Mouse (Mus musculus) G1E (cell line): ENCODE data around the gene Nectin4.

ENCODE experiments used
- CTCF ChIP-seq: IDR thresholded peaks from 2 replicates; pipeline ENCODE4 v1.5.1; 2012; ENCODE audit warnings: low read depth, low read length, inconsistent platforms, mixed read lengths
- GATA1 ChIP-seq: IDR thresholded peaks from 2 replicates; pipeline ENCODE4 v1.6.1; 2012; ENCODE audit warnings: borderline replicate concordance, low read length, inconsistent platforms, mixed read lengths

DNA sequence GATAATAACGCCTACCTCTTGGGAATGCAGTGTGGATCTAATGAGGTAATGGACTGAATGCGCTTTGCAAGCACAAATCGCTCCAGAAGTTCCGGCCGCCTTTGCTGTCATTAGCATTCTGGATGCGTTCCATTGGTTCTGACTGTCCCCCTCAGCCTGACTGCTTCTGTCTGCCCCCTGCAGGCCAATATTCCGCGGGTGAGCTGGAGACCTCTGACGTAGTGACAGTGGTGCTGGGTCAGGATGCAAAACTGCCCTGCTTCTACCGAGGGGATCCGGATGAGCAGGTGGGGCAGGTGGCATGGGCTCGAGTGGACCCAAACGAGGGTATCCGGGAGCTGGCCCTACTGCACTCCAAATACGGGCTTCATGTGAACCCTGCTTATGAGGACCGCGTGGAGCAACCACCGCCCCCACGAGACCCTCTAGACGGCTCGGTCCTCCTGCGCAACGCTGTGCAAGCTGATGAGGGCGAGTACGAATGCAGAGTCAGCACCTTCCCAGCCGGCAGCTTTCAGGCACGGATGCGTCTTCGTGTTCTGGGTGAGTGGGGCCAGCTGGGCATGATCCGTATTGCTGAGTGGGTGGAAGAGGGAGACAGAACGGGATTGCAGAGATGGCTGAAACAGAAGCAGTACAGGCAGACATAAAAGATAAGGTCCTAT, 10.2 kb downstream of the Nectin4 start:
- TF ChIP-seq CTCF: no peak
- no peak for TF ChIP-seq GATA1
